8 mouse cellular contexts compared by ENCODE assay signal in genomic region chr17:15380641-15381051, GRCm38 (mm10). TPM values are rescaled to one million over a fixed set of nuclear protein-coding genes. Genes with fewer than 3 reads are reported as not detected.
DNase-seq lines count a peak whose midpoint lies in the region; ATAC-seq and TF ChIP-seq lines count a peak whose summit lies in the region.

No protein-coding gene starts in this region.

- H3K4me3 ChIP-seq in layer of hippocampus, adult 2 months, result peak overlapping the region; percentile 59
- H3K4me3 ChIP-seq in heart, embryonic 11.5 days (ENCODE audit: low read depth, low read length), result peak overlapping the region; percentile 51
- H3K4me3 ChIP-seq in lung, embryonic 14.5 days (ENCODE audit: low read depth, low read length), result peak overlapping the region; percentile 43
- H3K4me3 ChIP-seq in neural tube, embryonic 15.5 days (replicated peaks), result peak overlapping the region; percentile 48

- H3K4me1 ChIP-seq in heart, embryonic 11.5 days (ENCODE audit: control insufficient read depth, insufficient read depth, low read length), result peaks cover 18% of the 10 kb centered on the region
- H3K4me1 ChIP-seq in lung, embryonic 14.5 days (ENCODE audit: insufficient read depth), result no peaks in the 10 kb centered on the region; the same call in 1 of the 2 replicates
- peaks cover 48% of the 10 kb centered on the region for H3K4me1 ChIP-seq in neural tube, embryonic 15.5 days

- H3K9ac ChIP-seq in heart, embryonic 11.5 days (ENCODE audit: low read depth, low read length), result peak overlapping the region; percentile 54
- peak overlapping the region; percentile 53 for H3K9ac ChIP-seq in lung, embryonic 14.5 days
- peak overlapping the region; percentile 54 for H3K9ac ChIP-seq in neural tube, embryonic 15.5 days (replicated peaks)

- WGBS in heart, embryonic 11.5 days (ENCODE audit: insufficient replicate concordance), result 0% methylated on average over 27 of the region's 27 CpGs
- WGBS in lung, embryonic 14.5 days, result under 1% methylated on average over 27 of the region's 27 CpGs
- 0% methylated on average over 27 of the region's 27 CpGs for WGBS in neural tube, embryonic 15.5 days

- no peaks in the 10 kb centered on the region for H3K9me3 ChIP-seq in heart, embryonic 11.5 days (replicated peaks; ENCODE audit: control insufficient read depth, low read length)
- H3K9me3 ChIP-seq in lung, embryonic 14.5 days (ENCODE audit: low read depth, low read length), result no peaks in the 10 kb centered on the region
- no peaks in the 10 kb centered on the region for H3K9me3 ChIP-seq in neural tube, embryonic 15.5 days (replicated peaks)

- no peaks in the 10 kb centered on the region for H3K36me3 ChIP-seq in heart, embryonic 11.5 days (ENCODE audit: control insufficient read depth, insufficient read depth, low read length)
- no peaks in the 10 kb centered on the region for H3K36me3 ChIP-seq in lung, embryonic 14.5 days (ENCODE audit: insufficient read depth)
- no peaks in the 10 kb centered on the region for H3K36me3 ChIP-seq in neural tube, embryonic 15.5 days

- no peak for TF ChIP-seq CTCF in layer of hippocampus, adult 2 months (conservative IDR thresholded peaks at IDR 0.05)
- TF ChIP-seq CTCF in lung, embryonic 14.5 days (IDR thresholded peaks at IDR 0.05; ENCODE audit: low read depth), result no peak

- peak in 1 of 2 experiments; percentile 38 for DNase-seq in layer of hippocampus, adult 2 months (ENCODE audit: low spot score in 2 of 2)
- no peak for DNase-seq in layer of hippocampus, postnatal 25 days (ENCODE audit: extremely low spot score in 1 of 2, low spot score in 1 of 2)
- DNase-seq in adrenal gland, postnatal 36 days, result peak; percentile 74 to 78
- DNase-seq in kidney, adult 9 months, result peak; percentile 62
- DNase-seq in lung, embryonic 14.5 days, result peak; percentile 62

- peaks cover 69% of the 10 kb centered on the region for H3K27me3 ChIP-seq in heart, embryonic 11.5 days (ENCODE audit: control insufficient read depth, insufficient read depth, low read length)
- H3K27me3 ChIP-seq in lung, embryonic 14.5 days (ENCODE audit: insufficient read depth, low read length), result peaks cover 59% of the 10 kb centered on the region
- peaks cover 8% of the 10 kb centered on the region; the same call in 1 of the 2 replicates for H3K27me3 ChIP-seq in neural tube, embryonic 15.5 days (replicated peaks)

- H3K4me2 ChIP-seq in heart, embryonic 11.5 days, result peak overlapping the region; percentile 96
- H3K4me2 ChIP-seq in lung, embryonic 14.5 days, result peak overlapping the region; percentile 89
- peak overlapping the region; percentile 92 for H3K4me2 ChIP-seq in neural tube, embryonic 15.5 days

- no peak for ATAC-seq in heart, embryonic 11.5 days (replicated peaks; ENCODE audit: insufficient number of reproducible peaks, low FRiP score, low TSS enrichment)
- peak; percentile 32; the same call in 1 of the 2 replicates for ATAC-seq in lung, embryonic 14.5 days (ENCODE audit: insufficient read depth)
- no peak for ATAC-seq in neural tube, embryonic 15.5 days (ENCODE audit: low FRiP score)
- no peak for ATAC-seq in monocyte, adult 5-6 weeks (replicated peaks; ENCODE audit: insufficient number of reproducible peaks, low FRiP score, low TSS enrichment, poor library complexity, severe bottlenecking)

- H3K27ac ChIP-seq in layer of hippocampus, adult 2 months, result peak overlapping the region; percentile 41; the same call in 1 of the 2 replicates
- H3K27ac ChIP-seq in heart, embryonic 11.5 days (ENCODE audit: low read depth, low read length), result no peak overlapping the region
- no peak overlapping the region for H3K27ac ChIP-seq in lung, embryonic 14.5 days (ENCODE audit: low read depth)
- H3K27ac ChIP-seq in neural tube, embryonic 15.5 days (replicated peaks), result no peak overlapping the region

RNA-seq across cellular contexts. Expression of gene Dll1, which starts 4.0 kb away (rescaled TPM):
- 10 to 100 TPM in 1 of 2 experiments, 1 to 10 TPM in 1; 8.8 to 14.0 TPM for total RNA-seq in layer of hippocampus, adult 2 months (2021)
- total RNA-seq in layer of hippocampus, postnatal 25 days (2021), result 10 to 100 TPM; 11.6 to 12.8 TPM
- 1 to 10 TPM; 3.6 to 5.2 TPM for total RNA-seq in adrenal gland, postnatal 36 days (2021)
- 5.4 and 6.3 TPM in 2 replicates for polyA plus RNA-seq in heart, embryonic 11.5 days (2014; fragmentation: Nextera tagmentation; extraction: Ambion mirVana)
- 3.1 and 3.4 TPM in 2 replicates for polyA plus RNA-seq in lung, embryonic 14.5 days (2014; fragmentation: Nextera tagmentation; extraction: Ambion mirVana)
- 11.7 and 14.1 TPM in 2 replicates for polyA plus RNA-seq in neural tube, embryonic 15.5 days (2015; fragmentation: Nextera tagmentation; extraction: Ambion mirVana)
- total RNA-seq in monocyte, adult 5-6 weeks (2017), result 0.19 to 1.4 TPM in 2 of 3 replicates, not detected in the other

RNA-seq across cellular contexts. Expression of gene Fam120b, which starts 15.4 kb away (rescaled TPM):
- 10 to 100 TPM; 49.0 to 49.2 TPM for total RNA-seq in layer of hippocampus, adult 2 months (2021)
- 10 to 100 TPM; 42.3 to 45.1 TPM for total RNA-seq in layer of hippocampus, postnatal 25 days (2021)
- 10 to 100 TPM; 20.7 to 20.8 TPM for total RNA-seq in adrenal gland, postnatal 36 days (2021)
- 16.7 and 19.1 TPM in 2 replicates for polyA plus RNA-seq in heart, embryonic 11.5 days (2014; fragmentation: Nextera tagmentation; extraction: Ambion mirVana)
- 25.0 and 26.6 TPM in 2 replicates for polyA plus RNA-seq in lung, embryonic 14.5 days (2014; fragmentation: Nextera tagmentation; extraction: Ambion mirVana)
- polyA plus RNA-seq in neural tube, embryonic 15.5 days (2015; fragmentation: Nextera tagmentation; extraction: Ambion mirVana), result 43.0 and 44.5 TPM in 2 replicates
- 25.5 to 42.6 TPM (median 29.4 TPM) in 3 replicates for total RNA-seq in monocyte, adult 5-6 weeks (2017)

Comparison
In these comparisons a context has a peak if more than half of its experiments do, and no peak if none do; other contexts are left out.
1. DNase-seq: peak in adrenal gland, postnatal 36 days (2 of 2), kidney, adult 9 months (single experiment) and lung, embryonic 14.5 days (single experiment); none in layer of hippocampus, postnatal 25 days (0 of 2).
2. Peak in every context shown above with its lines, with median percentiles within 50 percentile points of each other: H3K4me3 ChIP-seq, H3K4me2 ChIP-seq and H3K9ac ChIP-seq.